Mouse (Mus musculus): ENCODE measurements around the gene Gm49368.
"Not testable (repeated sequence)": the region's sequence is repeated elsewhere in the genome, so short reads cannot be mapped to it uniquely, and the experiment has no call there.

Gene Gm49368

DNA sequence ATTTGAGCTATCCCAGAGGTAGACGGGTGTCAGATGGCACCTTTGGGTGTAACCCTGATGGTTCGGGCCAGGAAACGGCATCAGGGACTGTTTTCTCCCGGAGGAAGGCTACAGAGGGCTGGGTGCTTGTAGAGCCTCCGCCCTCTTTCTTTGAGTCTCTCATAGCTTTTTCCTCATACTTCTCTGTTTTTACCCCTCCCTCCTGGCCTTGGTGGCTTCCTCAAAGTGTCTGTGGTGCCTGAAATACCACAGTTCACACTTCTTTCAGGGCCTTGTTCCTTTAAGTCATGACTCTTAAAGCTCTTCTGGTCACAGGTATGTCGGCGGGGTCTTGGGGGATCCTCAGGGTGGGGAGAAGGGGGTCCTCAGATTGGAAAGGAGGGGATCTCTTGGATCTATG, at the start of gene Gm49368, which contains the start of gene Itgam:
TSS of gene Gm49368 (plus strand) at position 228 of the 400 bp plus-strand sequence.
TSS of gene Itgam (plus strand) at position 185 of the 400 bp plus-strand sequence.
- no peak for ATAC-seq (ENCODE audit: low TSS enrichment)

DNA sequence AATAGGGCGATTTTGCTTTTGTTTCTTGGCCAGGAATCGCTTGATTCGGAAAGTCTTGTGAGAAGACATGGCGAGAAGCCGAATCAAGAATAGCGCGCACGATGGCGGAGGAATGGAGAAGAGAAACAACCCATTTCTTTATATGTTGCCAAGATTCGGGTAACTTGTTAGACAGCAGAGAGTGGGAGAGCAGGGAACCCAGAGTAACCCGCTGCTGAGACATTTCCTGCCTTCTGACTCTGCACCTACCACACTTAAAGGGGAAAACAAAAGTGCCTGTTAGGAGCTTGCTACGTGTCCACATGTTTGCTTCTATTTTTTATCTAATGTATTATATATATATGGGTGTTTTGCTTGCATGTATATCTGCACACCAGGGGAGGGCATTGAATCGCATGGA, 49.4 kb upstream of the Gm49368 start:
- ATAC-seq (ENCODE audit: low TSS enrichment) = peak; percentile 67; the same call in 1 of the 2 replicates

DNA sequence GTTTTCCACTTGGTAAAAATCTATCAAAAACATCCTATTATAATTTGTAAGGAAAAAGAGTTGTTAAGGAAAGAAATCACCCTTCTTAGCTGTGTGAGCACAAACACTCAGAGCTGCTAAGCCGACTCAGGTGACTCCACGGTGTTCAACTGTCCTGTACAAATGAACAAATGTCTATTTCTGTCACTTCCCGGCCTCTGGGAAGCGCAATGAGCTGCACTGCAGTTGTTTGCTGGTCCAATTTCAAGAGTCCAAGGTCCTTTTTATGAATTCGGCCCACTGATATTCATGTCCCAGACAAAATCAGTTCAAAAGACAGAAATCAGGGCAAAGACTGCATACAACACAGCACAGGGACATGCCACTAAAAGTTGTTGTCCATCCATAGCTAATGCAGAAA, 46.3 kb upstream of the Gm49368 start:
- ATAC-seq (ENCODE audit: low TSS enrichment) = not testable (repeated sequence)

DNA sequence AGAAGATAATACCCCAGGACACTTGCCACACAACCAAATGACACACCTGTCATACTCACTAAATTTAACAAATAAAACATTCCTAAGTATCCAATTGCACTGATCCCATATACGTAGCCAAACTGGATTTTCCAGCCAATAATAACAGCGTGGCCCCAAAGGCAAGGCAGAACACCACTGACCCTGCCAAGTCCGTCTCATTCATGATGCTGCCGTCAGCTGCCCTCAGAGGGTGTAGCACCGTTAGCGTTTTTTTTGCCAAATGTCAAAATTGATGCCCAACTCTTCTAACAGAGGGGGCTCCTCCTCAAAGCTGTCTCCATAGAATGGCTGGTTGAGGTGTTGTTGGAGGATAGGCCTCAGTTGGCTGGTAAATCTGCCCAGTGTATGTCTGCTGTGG, 45.8 kb upstream of the Gm49368 start:
- ATAC-seq (ENCODE audit: low TSS enrichment) = no peak

DNA sequence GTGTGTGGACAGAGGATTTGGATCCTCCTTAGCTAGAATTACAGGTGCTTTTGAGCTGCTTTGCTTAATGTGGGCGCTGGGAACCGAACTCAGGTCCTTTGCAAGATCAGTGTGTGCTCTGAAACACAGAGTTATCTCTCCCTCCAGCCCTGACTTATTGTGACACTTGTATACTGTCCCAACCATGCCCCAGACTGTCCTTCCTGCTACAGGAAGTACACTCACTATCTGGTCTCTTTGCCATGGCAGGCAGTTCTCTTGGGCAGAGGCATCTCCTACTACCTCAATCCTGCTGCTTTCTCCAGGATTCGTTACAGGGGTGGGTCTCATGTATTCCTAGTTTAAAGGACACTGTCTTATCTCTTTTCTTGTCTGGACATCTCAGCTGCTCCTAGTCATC, 44.2 kb upstream of the Gm49368 start:
- ATAC-seq (ENCODE audit: low TSS enrichment) = no peak

DNA sequence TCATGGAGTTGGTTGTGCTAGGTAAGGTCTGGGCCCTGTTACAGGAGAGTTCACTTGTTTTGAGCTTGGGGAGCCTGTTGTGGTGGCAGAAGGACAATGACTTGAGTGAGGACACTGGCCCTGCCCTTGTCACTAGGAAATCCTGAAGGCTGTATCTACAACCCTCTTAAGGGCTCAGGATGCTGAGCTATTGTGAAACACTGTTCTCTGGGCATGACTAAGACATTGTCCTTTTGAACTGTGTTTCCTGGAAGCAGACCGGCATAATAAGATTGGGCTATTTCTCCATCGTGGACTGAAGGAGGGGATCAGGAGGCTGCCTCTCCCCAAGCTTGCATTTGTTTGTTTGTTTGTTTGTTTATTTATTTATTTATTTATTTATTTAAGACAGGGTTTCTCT, 43.3 kb upstream of the Gm49368 start:
- ATAC-seq (ENCODE audit: low TSS enrichment) = no peak

DNA sequence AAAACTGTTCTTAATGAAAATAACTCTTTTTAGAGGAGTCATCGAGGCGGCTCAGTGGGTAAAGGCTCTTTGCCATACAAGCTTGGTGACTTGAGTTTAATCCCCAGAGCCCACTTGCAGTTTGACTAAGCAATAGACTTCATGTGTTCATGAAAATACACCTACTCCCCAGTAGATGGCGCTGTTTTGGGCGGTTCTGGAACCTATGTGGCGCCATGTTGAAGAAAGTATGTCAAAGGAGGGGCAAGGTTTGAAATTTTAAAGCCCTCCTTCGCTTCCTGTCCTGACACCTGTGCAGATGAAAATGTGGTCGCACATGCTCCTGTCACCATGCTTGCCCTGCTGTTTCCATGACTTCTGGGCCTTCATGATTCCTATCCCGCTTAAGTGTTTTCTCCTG, 39.5 kb upstream of the Gm49368 start:
- no peak for ATAC-seq (ENCODE audit: low TSS enrichment)

DNA sequence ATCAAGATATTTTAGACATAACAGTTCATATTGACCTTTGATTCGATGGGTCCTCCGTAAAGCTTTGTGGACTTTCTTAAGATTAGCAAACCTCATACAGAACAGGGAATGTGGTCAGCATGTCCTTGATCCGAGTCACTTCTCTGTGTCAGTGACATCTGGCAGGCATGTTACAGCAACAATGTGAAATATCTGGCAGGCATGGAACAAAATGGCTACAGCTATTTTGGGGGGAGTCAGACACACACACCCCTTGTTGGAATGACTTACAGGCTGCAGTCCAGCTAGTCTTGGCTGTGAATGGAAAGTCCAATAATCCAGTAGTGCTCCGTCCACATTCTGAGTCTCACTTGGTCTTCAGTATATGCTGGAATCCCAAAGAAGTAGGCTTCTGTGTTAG, 38.9 kb upstream of the Gm49368 start:
- no peak for ATAC-seq (ENCODE audit: low TSS enrichment)

DNA sequence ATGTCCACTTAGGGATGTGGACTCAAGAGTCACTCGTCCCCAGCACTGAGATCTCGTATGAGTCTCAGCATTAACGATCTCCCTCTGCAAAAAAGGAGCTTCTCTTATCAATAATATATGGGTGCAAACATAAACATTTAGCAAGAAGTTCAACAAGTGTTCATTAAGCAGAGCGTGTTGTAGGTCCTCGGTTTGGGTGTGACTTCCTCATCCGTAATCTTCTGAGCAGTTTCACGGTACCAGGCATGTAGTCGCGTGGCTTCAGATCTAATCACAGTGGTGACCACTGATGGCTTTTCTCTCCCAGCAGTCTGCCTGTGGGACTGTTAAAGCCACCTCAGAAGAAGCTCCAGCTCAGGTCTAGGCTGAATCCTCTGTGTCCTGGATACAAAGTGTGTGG, 38.1 kb upstream of the Gm49368 start:
- ATAC-seq (ENCODE audit: low TSS enrichment) = no peak

DNA sequence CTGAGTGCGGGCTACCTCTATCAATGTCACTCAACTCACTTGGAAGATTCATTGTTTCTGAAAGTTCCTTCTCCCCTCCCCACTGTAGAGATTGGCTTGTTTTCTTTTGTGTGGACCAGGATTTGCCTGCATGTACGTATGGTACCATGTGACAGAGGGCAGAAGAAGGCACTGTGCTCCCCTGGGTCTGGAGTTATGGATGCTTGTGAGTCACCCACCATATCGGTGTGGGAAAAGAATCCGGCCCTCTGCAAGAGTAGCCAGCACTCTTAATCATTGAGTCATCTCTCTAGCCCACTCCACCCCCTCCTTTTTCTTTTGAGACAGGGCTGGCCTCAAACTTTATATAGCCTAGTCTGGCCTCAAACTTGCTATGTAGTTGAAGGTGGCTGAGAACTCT, 37.6 kb upstream of the Gm49368 start:
- no peak for ATAC-seq (ENCODE audit: low TSS enrichment)

DNA sequence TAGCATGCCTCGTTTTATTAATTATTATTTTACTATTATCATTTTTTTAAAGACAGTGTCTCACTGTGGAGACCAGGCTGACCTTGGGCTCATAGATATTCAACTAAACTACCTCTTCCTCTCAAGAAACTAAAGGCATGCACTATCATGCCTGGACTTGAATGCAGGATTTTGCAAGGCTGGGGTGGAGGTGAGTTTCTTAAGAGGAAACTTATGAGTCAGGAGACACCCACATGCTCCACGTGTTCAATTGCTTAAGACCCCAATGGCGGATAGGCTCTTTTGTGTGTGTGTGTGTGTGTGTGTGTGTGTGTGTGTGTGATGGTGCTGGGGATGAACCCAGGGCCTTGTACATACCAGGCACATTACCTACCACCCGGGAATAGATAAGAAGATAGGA, 37.1 kb upstream of the Gm49368 start:
- no peak for ATAC-seq (ENCODE audit: low TSS enrichment)

DNA sequence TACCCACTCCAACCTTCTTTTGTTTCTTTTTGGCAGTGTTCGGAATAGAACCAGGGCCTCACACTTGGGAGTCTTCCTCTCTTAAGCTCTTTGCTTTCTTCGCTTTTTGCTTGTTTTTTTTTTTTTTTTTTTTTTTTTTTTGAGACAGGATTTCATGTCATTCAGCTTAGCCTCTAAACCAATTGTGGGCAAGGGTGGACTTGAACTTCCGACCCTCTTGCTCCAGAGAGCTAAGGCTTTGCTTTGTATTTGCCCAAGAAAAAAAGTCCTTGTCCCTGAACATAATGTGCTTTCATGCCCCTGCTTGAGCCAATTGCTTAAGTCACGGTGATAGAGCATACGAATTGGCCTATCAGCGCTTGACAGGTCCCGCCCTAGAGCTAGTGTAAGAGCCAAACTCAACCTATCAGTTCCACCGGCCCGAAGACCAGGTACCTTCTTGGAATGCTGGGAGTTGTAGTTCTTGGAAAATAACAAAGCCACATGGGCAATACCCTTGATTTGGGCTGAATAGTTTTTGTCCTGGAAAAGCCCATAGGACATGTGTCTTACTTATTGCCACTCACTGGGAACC, 31.0 kb upstream of the Gm49368 start:
- ATAC-seq (ENCODE audit: low TSS enrichment) = no peak

DNA sequence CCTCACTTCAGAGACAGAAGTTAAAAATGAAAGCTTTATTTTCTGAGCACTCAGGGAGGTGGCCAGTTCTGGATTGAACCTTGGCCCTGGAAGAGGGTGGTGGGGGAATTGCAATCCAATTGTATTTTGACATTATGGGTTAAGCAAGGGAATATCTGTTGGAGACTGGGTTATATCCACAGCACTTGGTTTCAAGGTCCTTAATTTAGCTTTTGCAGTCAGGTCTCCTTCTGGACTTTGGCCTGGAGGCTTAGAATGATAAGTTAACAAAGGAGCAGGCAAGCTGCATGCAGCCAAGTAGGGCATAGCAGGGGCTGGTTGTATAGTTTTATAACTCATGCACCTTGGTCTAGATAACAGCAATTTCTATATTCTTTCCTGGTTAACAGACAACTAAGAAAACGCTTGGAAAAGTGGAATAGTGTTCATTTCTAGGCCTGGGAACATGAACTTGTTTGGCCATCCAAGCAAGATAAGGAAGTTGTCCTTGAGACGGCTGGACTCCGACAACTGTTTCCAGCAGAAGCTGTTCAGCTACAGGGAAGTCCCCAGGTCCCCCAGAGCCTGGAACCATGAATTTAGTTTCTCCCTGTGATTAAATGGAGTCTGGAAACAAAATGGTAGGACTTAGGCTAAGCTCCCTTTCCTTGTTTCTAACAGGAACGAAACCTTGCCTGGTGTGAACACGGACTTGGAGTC, 30.0 kb upstream of the Gm49368 start:
- no peak for ATAC-seq (ENCODE audit: low TSS enrichment)

DNA sequence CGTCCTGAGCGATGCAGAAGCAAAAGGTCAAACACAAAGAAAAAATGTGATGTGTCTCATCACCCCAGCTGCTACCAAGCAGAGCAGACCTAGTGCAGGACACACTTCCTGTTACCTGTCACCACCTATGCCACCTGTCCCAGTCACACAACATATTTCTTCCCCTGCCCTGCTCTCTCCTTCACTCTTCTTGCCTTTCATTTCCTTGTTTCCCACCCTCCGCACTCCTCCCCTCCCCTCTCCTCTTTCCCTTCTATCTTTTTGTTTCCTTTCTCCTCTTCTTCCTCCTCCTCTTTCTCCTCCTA, 29.5 kb upstream of the Gm49368 start:
- ATAC-seq (ENCODE audit: low TSS enrichment) = no peak

DNA sequence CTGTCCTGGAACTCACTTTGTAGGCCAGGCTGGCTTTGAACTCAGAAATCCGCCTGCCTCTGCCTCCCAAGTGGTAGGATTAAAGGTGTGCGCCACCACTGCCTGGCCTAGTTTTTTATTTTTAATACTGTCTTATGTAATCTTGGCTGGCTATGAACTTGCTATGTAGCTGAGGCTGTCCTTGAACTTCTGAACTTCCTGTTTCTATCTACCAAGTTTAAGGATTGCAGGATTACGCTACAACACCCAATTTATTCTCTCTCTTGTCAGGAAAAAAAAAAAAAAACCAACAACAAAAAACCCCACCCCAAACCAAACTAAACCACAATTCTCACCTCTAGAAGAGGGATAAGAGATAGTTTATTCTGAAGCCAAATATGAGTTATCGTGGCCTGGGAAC, 28.9 kb upstream of the Gm49368 start:
- no peak for ATAC-seq (ENCODE audit: low TSS enrichment)

DNA sequence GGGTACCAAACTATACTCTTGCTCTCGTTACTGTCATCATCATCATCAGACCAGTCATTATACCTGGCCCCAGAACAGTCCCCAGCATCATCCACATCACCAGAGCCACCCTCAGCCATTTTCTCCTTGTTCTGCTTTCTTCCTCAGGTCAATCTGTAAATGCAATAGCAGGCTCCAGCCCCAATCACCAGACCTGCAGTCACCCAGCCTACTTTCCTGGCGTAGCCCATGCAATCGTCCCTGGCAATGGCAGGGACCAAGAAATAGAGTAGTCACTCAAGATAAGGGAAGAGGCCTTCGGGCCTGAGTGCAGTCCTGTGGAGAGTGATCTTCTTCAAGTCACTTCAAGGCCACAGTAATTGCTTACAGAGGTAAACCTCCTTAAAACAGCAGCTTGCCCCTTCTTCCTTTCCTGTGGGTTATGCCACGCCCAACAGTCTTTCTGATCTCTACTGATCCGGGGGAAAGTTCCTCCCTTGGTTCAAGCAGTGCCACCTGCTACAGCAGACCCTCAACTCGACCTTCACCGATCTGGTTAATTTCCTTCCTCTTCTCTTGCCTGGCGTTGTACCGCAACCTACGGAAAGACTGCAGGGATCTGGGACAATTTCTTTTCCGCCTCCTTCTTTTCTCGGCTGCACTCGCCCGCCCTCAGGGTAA, 20.2 kb upstream of the Gm49368 start:
- ATAC-seq (ENCODE audit: low TSS enrichment) = not testable (repeated sequence)

DNA sequence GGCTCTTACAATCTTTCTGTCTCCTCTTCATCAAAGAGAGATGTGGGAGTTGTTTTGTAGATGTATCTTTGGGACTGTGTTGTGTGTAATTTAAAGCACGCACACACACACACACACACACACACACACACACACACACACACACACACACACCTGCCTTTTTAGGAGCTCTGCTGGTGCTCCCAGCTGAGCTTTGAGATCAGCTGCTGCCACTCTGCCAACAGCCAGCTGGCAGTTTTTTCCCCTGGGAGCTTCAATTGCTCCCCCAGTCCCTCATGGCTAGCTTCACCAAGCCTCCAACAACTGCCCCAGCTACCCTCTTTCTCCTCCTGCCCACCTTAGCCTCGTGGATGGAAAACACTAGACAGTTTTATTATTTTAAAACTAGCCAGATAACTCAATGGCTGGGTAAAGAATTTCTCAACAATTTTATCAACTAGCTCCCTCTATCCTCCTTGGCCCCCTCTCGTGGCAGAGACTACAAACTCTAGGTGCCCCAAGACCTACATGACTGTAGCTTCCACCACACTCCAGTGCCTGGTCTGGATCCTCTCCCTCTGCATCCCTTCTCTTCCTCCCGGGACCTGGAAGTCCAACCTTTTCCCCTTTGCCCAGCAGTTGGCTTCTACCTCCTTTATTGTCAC, 18.2 kb upstream of the Gm49368 start:
- no peak for ATAC-seq (ENCODE audit: low TSS enrichment)

DNA sequence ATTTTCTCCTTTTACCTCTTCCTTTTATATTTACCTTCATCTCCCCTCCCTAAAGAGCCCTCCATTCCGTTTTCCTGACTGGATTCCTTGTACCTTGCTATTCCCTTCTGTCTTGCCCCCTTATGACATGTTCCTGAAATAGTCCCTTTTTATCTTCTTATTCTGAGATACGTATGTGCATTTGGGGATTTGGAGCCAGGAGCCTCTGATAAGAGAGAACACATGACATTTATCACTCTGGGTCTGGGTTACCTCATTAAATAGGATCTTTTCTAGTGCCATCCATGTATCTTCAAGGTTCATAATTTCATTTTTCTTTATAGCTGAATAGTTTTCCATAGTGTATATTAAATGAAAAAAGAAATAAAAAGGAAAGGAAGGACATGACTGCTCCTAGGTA, 16.8 kb upstream of the Gm49368 start:
- no peak for ATAC-seq (ENCODE audit: low TSS enrichment)

DNA sequence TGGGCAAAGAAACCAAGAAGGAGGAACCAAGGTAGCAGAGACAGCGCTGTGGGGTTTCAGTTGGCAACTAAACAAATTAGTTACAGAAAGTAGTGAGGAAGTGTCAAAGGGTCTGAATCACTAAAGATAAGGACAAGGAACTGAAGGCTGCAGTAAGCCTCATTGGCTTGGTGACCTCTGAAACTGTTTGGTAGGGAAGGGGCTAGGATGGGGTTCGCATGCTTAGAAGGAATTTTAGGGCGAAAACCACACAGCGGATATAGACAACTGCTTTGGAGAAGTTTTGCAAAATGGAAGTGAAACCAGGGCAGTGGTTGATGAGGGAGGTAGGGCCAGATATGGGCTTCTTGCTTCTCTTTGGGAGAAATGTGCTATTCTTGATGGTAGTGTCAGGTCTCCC, 13.7 kb upstream of the Gm49368 start:
- no peak for ATAC-seq (ENCODE audit: low TSS enrichment)

DNA sequence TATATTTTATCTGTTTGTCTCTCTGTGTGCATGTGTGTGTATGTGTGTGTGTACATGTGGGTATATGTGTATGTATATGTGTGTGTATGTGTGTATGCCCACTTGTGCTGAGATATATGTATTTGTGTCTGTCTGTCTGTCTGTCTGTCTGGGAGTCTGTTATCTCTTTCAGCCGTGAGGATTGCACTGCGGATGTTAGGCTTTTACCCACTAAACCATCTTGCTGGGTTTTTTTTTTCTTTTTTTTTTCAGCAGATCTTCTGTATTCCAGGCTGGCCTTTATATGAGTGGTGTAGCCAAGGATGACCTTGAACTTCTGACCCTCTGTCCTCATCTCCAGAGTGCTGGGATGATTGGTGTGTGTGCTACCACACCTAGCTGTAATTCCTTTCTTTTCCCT, 13.2 kb upstream of the Gm49368 start:
- ATAC-seq (ENCODE audit: low TSS enrichment) = no peak

DNA sequence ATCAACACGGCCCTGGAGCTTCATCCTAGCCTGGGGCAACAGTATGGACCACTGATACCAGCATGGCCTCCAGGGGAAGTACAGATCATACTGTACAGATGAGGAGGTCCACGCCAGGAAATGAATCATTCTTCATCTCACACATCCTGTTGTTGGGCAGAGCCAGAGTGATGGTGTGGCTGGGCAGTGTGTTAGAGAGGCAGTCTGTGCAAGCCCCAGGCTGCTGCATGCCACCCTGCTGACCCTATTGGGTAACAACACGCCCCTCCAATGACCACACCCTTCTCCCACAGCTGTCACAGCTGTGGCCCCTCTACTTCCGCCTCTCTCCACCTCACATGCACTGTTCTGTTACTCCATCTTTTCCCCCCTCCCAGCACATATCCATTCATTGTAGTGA, 11.7 kb upstream of the Gm49368 start:
- no peak for ATAC-seq (ENCODE audit: low TSS enrichment)

DNA sequence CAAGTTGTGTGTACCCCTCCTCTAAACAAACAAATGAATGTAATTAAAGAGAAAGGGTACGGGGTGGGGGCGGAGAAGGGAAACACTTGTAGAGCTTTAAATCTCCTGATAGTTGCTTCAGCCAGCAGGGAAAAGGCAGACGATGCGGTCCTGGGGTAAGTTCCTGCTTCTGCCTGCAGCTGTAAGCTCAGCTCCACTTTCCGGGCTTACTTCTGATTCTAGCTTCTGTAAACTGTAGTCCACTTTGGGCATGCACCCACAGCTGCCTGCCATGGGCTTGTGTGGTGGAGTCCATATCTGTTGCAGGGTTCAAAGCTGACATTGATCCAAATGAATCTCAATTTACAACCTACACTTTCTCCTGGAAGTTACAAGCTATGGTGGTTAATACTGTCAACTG, 9.4 kb upstream of the Gm49368 start:
- ATAC-seq (ENCODE audit: low TSS enrichment) = no peak

DNA sequence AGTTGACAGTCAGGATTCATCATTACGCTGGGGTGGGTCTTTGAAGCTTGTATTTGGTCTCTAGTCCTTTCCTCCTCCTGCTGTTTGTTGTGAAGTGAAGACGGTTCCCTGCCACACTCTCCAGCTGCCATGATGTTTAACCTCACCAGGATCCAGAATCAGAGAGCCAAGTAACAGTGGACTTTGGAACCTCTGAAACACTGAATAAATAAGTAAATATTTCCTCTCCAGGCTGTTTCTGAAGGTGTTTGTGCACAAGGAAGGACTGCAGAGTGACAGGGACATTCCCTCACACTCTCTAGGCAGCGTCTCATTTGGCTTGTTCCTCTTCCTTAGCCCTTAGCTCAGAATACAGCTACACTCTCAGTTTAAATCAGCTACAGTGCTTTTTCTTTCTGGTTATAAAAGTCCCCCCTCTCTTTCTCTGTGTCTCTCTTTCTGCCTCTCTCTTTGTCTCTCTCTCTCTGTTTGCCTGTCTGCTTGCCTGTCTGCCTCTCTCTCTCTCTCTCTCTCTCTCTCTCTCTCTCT, 5.5 kb upstream of the Gm49368 start:
- ATAC-seq (ENCODE audit: low TSS enrichment) = no peak

Measured in frontal cortex, adult (tissue).